Mouse (Mus musculus) stomach, postnatal 0 days (tissue): ENCODE results near the gene Amn1.

Source experiments
- CTCF ChIP-seq: IDR thresholded peaks from 2 replicates; pipeline ENCODE4 v1.5.1; 2016; ENCODE audit warnings: antibody characterized with exemption, low read depth, mild to moderate bottlenecking, moderate library complexity
- EP300 ChIP-seq: optimal IDR thresholded peaks from 2 replicates; pipeline ENCODE3; 2016; ENCODE audit warnings: antibody characterized with exemption

- TF ChIP-seq EP300, result no peak
- no peak for TF ChIP-seq CTCF
Measured at GRCm38 (mm10) chr6:149123042-149123441, 65.5 kb downstream of the Amn1 start.
